Mouse (Mus musculus): Measurements from ENCODE around the gene Kansl1. TPM values are rescaled to one million over a fixed set of nuclear protein-coding genes. Genes with fewer than 3 reads are reported as not detected.

Kansl1 gene
- total and polyA plus RNA-seq, 3 experiments: 17.3 to 48.4 (median 24.7) TPM

- Histone ChIP-seq H3K79me2 (replicated peaks; ENCODE audit: control insufficient read depth, extremely low read depth, insufficient read depth, poor library complexity, severe bottlenecking) (no peaks in the 10 kb centered on the region), H3K4me1 (ENCODE audit: control insufficient read depth in 1 of 2, insufficient read depth in 2 of 2) (0 out of 4 replicates have a peak, but pooled peaks cover 0 to 2% of the 10 kb centered on the region in 2 experiments), H3K27ac (ENCODE audit: insufficient read depth, low read depth) (no peak overlapping the region), H3K4me3 (replicated peaks in 1 of 3; ENCODE audit: low read depth in 2 of 3, low read length in 2 of 3, poor library complexity in 1 of 3) (no peak overlapping the region), H3K27me3 (replicated peaks) (peaks cover 3% of the 10 kb centered on the region), H3K36me3 (replicated peaks in 1 of 2; ENCODE audit: control insufficient read depth in 1 of 2, insufficient read depth in 1 of 2, low read length in 1 of 2) (no peaks in the 10 kb centered on the region), H3K9me3 (replicated peaks; ENCODE audit: low read length) (no peaks in the 10 kb centered on the region), H3K4me2 (ENCODE audit: insufficient read depth, low read depth, poor library complexity, severe bottlenecking) (no peak overlapping the region), H3K9ac (ENCODE audit: insufficient read depth, low read depth) (no peak overlapping the region)
- no peak for DNase-seq (ENCODE audit: extremely low read depth)
- dilution Hi-C loops (cut with MboI; ENCODE audit: extremely low pct_ligation_motif_present, extremely low pct_unique_long_range_greater_than_20kb, low sequenced_read_pairs) (no loop called here), in situ Hi-C loops (cut with MboI; ENCODE audit: low pct_ligation_motif_present, low pct_unique_long_range_greater_than_20kb, low sequenced_read_pairs) (loop anchor here (10.0 kb wide), 1 partner anchor 161 kb away; the partner anchor contains the start of gene Kansl1)
- TF ChIP-seq JUN (IDR thresholded peaks at IDR 0.05; ENCODE audit: insufficient read depth, low read depth, low read length): no peak
- no peak for TF ChIP-seq SIN3A (IDR thresholded peaks at IDR 0.05; ENCODE audit: low read length)
- no peak for TF ChIP-seq CHD2 (IDR thresholded peaks at IDR 0.05; ENCODE audit: low read length)
- TF ChIP-seq MXI1 (IDR thresholded peaks at IDR 0.05; ENCODE audit: low read depth, low read length): no peak
These were observed 165.3 kb downstream of the Kansl1 start for GRCm38 (mm10) chr11:104303088-104303960.

- no peak overlapping the region for H3K4me3 ChIP-seq (replicated peaks in 1 of 3; ENCODE audit: low read depth in 2 of 3, low read length in 2 of 3, poor library complexity in 1 of 3)
- dilution Hi-C loops (cut with MboI; ENCODE audit: extremely low pct_ligation_motif_present, extremely low pct_unique_long_range_greater_than_20kb, low sequenced_read_pairs) (no loop called here), in situ Hi-C loops (cut with MboI; ENCODE audit: low pct_ligation_motif_present, low pct_unique_long_range_greater_than_20kb, low sequenced_read_pairs) (loop anchor here (10.0 kb wide), 1 partner anchor 162 kb away; the partner anchor contains the start of gene Kansl1)
- H3K9me3 ChIP-seq (replicated peaks; ENCODE audit: low read length): no peaks in the 10 kb centered on the region
- no peaks in the 10 kb centered on the region for H3K36me3 ChIP-seq (replicated peaks in 1 of 2; ENCODE audit: control insufficient read depth in 1 of 2, insufficient read depth in 1 of 2, low read length in 1 of 2)
- TF ChIP-seq TCF12 (IDR thresholded peaks at IDR 0.05; ENCODE audit: low read depth, low read length) (no peak), MAFK (IDR thresholded peaks at IDR 0.05; ENCODE audit: insufficient replicate concordance, low read length) (no peak), CHD2 (IDR thresholded peaks at IDR 0.05; ENCODE audit: low read length) (no peak), CHD1 (IDR thresholded peaks at IDR 0.05; ENCODE audit: low read depth, low read length) (no peak), BHLHE40 (IDR thresholded peaks at IDR 0.05; ENCODE audit: low read depth, low read length) (no peak), SMC3 (IDR thresholded peaks at IDR 0.05; ENCODE audit: low read depth, low read length) (no peak), E2F4 (IDR thresholded peaks at IDR 0.05; ENCODE audit: insufficient replicate concordance, low read depth, low read length) (no peak), MXI1 (IDR thresholded peaks at IDR 0.05; ENCODE audit: low read depth, low read length) (no peak), SIN3A (IDR thresholded peaks at IDR 0.05; ENCODE audit: low read length) (no peak), NRF1 (IDR thresholded peaks at IDR 0.05; ENCODE audit: low read depth, low read length) (no peak), EP300 (IDR thresholded peaks at IDR 0.05; ENCODE audit: low read length) (no peak), MAX (IDR thresholded peaks at IDR 0.05; ENCODE audit: low read length) (no peak), TBP (conservative IDR thresholded peaks at IDR 0.05; ENCODE audit: low read depth, low read length) (no peak), ETS1 (conservative IDR thresholded peaks at IDR 0.05; ENCODE audit: low read depth, low read length) (no peak), USF1 (IDR thresholded peaks at IDR 0.05; ENCODE audit: low read depth, low read length) (no peak), GABPA (IDR thresholded peaks at IDR 0.05; ENCODE audit: insufficient replicate concordance, low read depth, low read length) (no peak), ZC3H11A (IDR thresholded peaks at IDR 0.05; ENCODE audit: low read depth, low read length) (no peak)
- no peak overlapping the region for H3K4me2 ChIP-seq (ENCODE audit: insufficient read depth, low read depth, poor library complexity, severe bottlenecking)
- H3K4me1 ChIP-seq (ENCODE audit: control insufficient read depth in 1 of 2, insufficient read depth in 2 of 2): 0 out of 4 replicates have a peak, but pooled peaks cover 0 to 2% of the 10 kb centered on the region in 2 experiments
- H3K9ac ChIP-seq (ENCODE audit: insufficient read depth, low read depth): no peak overlapping the region
- H3K27me3 ChIP-seq (replicated peaks): peaks cover 3% of the 10 kb centered on the region
- DNase-seq (ENCODE audit: extremely low read depth): no peak
- H3K27ac ChIP-seq (ENCODE audit: insufficient read depth, low read depth): no peak overlapping the region
- H3K79me2 ChIP-seq (replicated peaks; ENCODE audit: control insufficient read depth, extremely low read depth, insufficient read depth, poor library complexity, severe bottlenecking): no peaks in the 10 kb centered on the region
These were observed 166.0 kb downstream of the Kansl1 start for GRCm38 (mm10) chr11:104302628-104303027.

All from CH12.LX (cell line).